Mouse (Mus musculus): ENCODE data around the gene Rcbtb1.

GRCm38 (mm10) chr14:59205976-59206583 is 5.1 kb downstream of the Rcbtb1 start:
- TF ChIP-seq CTCF (IDR thresholded peaks at IDR 0.05; ENCODE audit: borderline replicate concordance, insufficient read depth, low read length) (no peak), POLR2A (IDR thresholded peaks at IDR 0.05; ENCODE audit: low read depth, low read length) (no peak)

All from embryonic fibroblast, embryonic 13.5 days (primary cell).